ENCODE assay signal across 11 mouse cellular contexts in genomic region chr19:10417436-10417835, GRCm38 (mm10). TPM values are rescaled to one million over a fixed set of nuclear protein-coding genes. Genes with fewer than 3 reads are reported as not detected.
DNase-seq lines count a peak whose midpoint lies in the region; ATAC-seq and TF ChIP-seq lines count a peak whose summit lies in the region.
"Had no signal": no experiment of that assay in that cellular context is flagged by ENCODE, and none has a peak within 500 bp of the region (broad histone marks: within the 10 kb centered on the region; RNA-seq: fewer than 3 reads in every experiment).

No protein-coding gene starts in this region.

- H3ac ChIP-seq in C2C12 (ENCODE audit: control insufficient read depth, insufficient read length, low read depth): peak overlapping the region; percentile 5

- no peak overlapping the region for H3K4me2 ChIP-seq in intestine, embryonic 16.5 days (ENCODE audit: low read depth, low read length)
- no peak overlapping the region for H3K4me2 ChIP-seq in hindbrain, embryonic 12.5 days (replicated peaks)
- H3K4me2 ChIP-seq: embryonic facial prominence, embryonic 12.5 days; liver, embryonic 13.5 days had no signal

- 83% methylated on average over 12 of the region's 12 CpGs for WGBS in forebrain, embryonic 10.5 days
- WGBS in intestine, embryonic 16.5 days: 71% methylated on average over 12 of the region's 12 CpGs
- WGBS in hindbrain, embryonic 12.5 days: 77% methylated on average over 12 of the region's 12 CpGs

- no peaks in the 10 kb centered on the region for H3K36me3 ChIP-seq in C2C12 (ENCODE audit: control insufficient read depth, insufficient read depth)
- no peaks in the 10 kb centered on the region for H3K36me3 ChIP-seq in forebrain, embryonic 10.5 days (replicated peaks)
- H3K36me3 ChIP-seq in intestine, embryonic 16.5 days (ENCODE audit: control insufficient read depth, insufficient read depth, low read length): no peaks in the 10 kb centered on the region
- no peaks in the 10 kb centered on the region for H3K36me3 ChIP-seq in hindbrain, embryonic 12.5 days
- H3K36me3 ChIP-seq: embryonic facial prominence, embryonic 12.5 days; liver, embryonic 13.5 days had no signal

- peak; percentile 72 to 79 for DNase-seq in adrenal gland, adult (ENCODE audit: inconsistent age in 2 of 2, low spot score in 1 of 2)
- DNase-seq in adrenal gland, postnatal 4 days (ENCODE audit: low spot score in 2 of 2): no peak
- peak; percentile 97 to 99 for DNase-seq in cerebellum, postnatal 14 days
- DNase-seq in heart, postnatal 4 days: peak; percentile 90
- no peak for DNase-seq in forebrain, embryonic 10.5 days (ENCODE audit: extremely low spot score, low spot score)
- DNase-seq: liver, embryonic 13.5 days had no signal

- peaks cover 36% of the 10 kb centered on the region for H3K27me3 ChIP-seq in C2C12 (ENCODE audit: control insufficient read depth, insufficient read depth, insufficient read length)
- H3K27me3 ChIP-seq in forebrain, embryonic 10.5 days (ENCODE audit: poor library complexity, severe bottlenecking): peaks cover 57% of the 10 kb centered on the region
- H3K27me3 ChIP-seq in intestine, embryonic 16.5 days (replicated peaks; ENCODE audit: control insufficient read depth, insufficient read depth, low read length): no peaks in the 10 kb centered on the region
- H3K27me3 ChIP-seq in hindbrain, embryonic 12.5 days: peaks cover 15% of the 10 kb centered on the region

- no peak overlapping the region for H3K9ac ChIP-seq in intestine, embryonic 16.5 days (ENCODE audit: low read depth, low read length)
- H3K9ac ChIP-seq in hindbrain, embryonic 12.5 days: no peak overlapping the region
- H3K9ac ChIP-seq: embryonic facial prominence, embryonic 12.5 days; liver, embryonic 13.5 days had no signal

- no peaks in the 10 kb centered on the region for H3K79me3 ChIP-seq in C2C12 (ENCODE audit: low read depth)

- TF ChIP-seq CTCF in C2C12 (IDR thresholded peaks at IDR 0.05; ENCODE audit: control insufficient read depth, insufficient read depth, insufficient read length): no peak

- H3K79me2 ChIP-seq in C2C12 (ENCODE audit: control insufficient read depth, insufficient read depth): no peaks in the 10 kb centered on the region

- no peak for ATAC-seq in intestine, embryonic 16.5 days
- no peak for ATAC-seq in hindbrain, embryonic 12.5 days (ENCODE audit: low FRiP score)

- no peak overlapping the region for H3K27ac ChIP-seq in forebrain, embryonic 10.5 days
- H3K27ac ChIP-seq in intestine, embryonic 16.5 days (ENCODE audit: low read length): no peak overlapping the region
- no peak overlapping the region for H3K27ac ChIP-seq in hindbrain, embryonic 12.5 days
- H3K27ac ChIP-seq: embryonic facial prominence, embryonic 12.5 days; liver, embryonic 13.5 days had no signal

- no peak overlapping the region for H3K4me3 ChIP-seq in C2C12 (ENCODE audit: insufficient read depth, poor library complexity, severe bottlenecking)
- no peak overlapping the region for H3K4me3 ChIP-seq in forebrain, embryonic 10.5 days
- H3K4me3 ChIP-seq in intestine, embryonic 16.5 days (ENCODE audit: low read length): no peak overlapping the region
- no peak overlapping the region for H3K4me3 ChIP-seq in hindbrain, embryonic 12.5 days
- H3K4me3 ChIP-seq: embryonic facial prominence, embryonic 12.5 days; liver, embryonic 13.5 days had no signal

- peaks cover 59% of the 10 kb centered on the region for H3K4me1 ChIP-seq in forebrain, embryonic 10.5 days
- peaks cover 19% of the 10 kb centered on the region for H3K4me1 ChIP-seq in intestine, embryonic 16.5 days (ENCODE audit: control insufficient read depth, insufficient read depth, low read length)
- peaks cover 29% of the 10 kb centered on the region for H3K4me1 ChIP-seq in hindbrain, embryonic 12.5 days
- H3K4me1 ChIP-seq: liver, embryonic 13.5 days had no signal

- H3K9me3 ChIP-seq in forebrain, embryonic 10.5 days: no peaks in the 10 kb centered on the region
- H3K9me3 ChIP-seq in intestine, embryonic 16.5 days (ENCODE audit: control insufficient read depth, low read length): no peaks in the 10 kb centered on the region
- no peaks in the 10 kb centered on the region for H3K9me3 ChIP-seq in hindbrain, embryonic 12.5 days (replicated peaks)
- H3K9me3 ChIP-seq: embryonic facial prominence, embryonic 12.5 days; liver, embryonic 13.5 days had no signal

TF ChIP-seq in C2C12, 6 proteins besides CTCF, POLR2A, EP300 and RAD21:
- no peak for TF ChIP-seq MYOD1 (IDR thresholded peaks at IDR 0.05; ENCODE audit: control insufficient read depth, insufficient read length, low read depth)
- no peak for TF ChIP-seq MYOG (IDR thresholded peaks at IDR 0.05; ENCODE audit: control insufficient read depth, extremely low read depth, insufficient read length)
- no peak for TF ChIP-seq USF1 (IDR thresholded peaks at IDR 0.05; ENCODE audit: low read depth)
- TF ChIP-seq CEBPB (IDR thresholded peaks at IDR 0.05; ENCODE audit: low read depth): no peak
- TF ChIP-seq MAX (IDR thresholded peaks at IDR 0.05): no peak
- no peak for TF ChIP-seq FOSL1 (IDR thresholded peaks at IDR 0.05; ENCODE audit: insufficient read depth, low read length, poor library complexity, severe bottlenecking)
TF ChIP-seq in C2C12: peak in this region for 0.

RNA-seq across cellular contexts. Expression of gene Syt7, which starts 28.5 kb away (rescaled TPM):
- total RNA-seq in adrenal gland, postnatal 4 days (2021): 10 to 100 TPM; 46.1 to 47.4 TPM
- polyA plus RNA-seq in C2C12 (2012; fragmentation: generic; extraction: Trizol): 0.23 TPM
- 10 to 100 TPM; 40.8 to 44.7 TPM for total RNA-seq in heart, postnatal 4 days (2021)
- 0.77 and 2.6 TPM in 2 replicates for polyA plus RNA-seq in forebrain, embryonic 10.5 days (2016; fragmentation: Nextera tagmentation; extraction: Ambion mirVana)
- polyA plus RNA-seq in intestine, embryonic 16.5 days (2015; fragmentation: Nextera tagmentation; extraction: Ambion mirVana): 0.94 and 1.3 TPM in 2 replicates
- 6.2 and 7.6 TPM in 2 replicates for polyA plus RNA-seq in hindbrain, embryonic 12.5 days (2016; fragmentation: Nextera tagmentation; extraction: Ambion mirVana)
- total RNA-seq: hematopoietic stem cell, adult 5-6 weeks had no signal

RNA-seq across cellular contexts. Expression of gene Lrrc10b, which starts 39.8 kb away (rescaled TPM):
- total RNA-seq in adrenal gland, postnatal 4 days (2021): 1 to 10 TPM; 4.4 to 4.5 TPM
- polyA plus RNA-seq in C2C12 (2012; fragmentation: generic; extraction: Trizol): 0.07 TPM
- 1 to 10 TPM; 3.3 to 4.7 TPM for total RNA-seq in heart, postnatal 4 days (2021)
- polyA plus RNA-seq in forebrain, embryonic 10.5 days (2016; fragmentation: Nextera tagmentation; extraction: Ambion mirVana): 0.44 and 0.45 TPM in 2 replicates
- polyA plus RNA-seq in intestine, embryonic 16.5 days (2015; fragmentation: Nextera tagmentation; extraction: Ambion mirVana): 0.18 and 0.55 TPM in 2 replicates
- polyA plus RNA-seq in hindbrain, embryonic 12.5 days (2016; fragmentation: Nextera tagmentation; extraction: Ambion mirVana): 1.4 and 1.7 TPM in 2 replicates
- total RNA-seq: hematopoietic stem cell, adult 5-6 weeks had no signal

Comparison
In these comparisons a context has a peak if more than half of its experiments do, and no peak if none do; other contexts are left out.
1. DNase-seq: peak in adrenal gland, adult (2 of 2), cerebellum, postnatal 14 days (2 of 2) and heart, postnatal 4 days (single experiment); none in adrenal gland, postnatal 4 days (0 of 2) and forebrain, embryonic 10.5 days (single experiment).